Mouse (Mus musculus) layer of hippocampus, postnatal 36 days (tissue): ENCODE results near the gene Ces4a. TPM values are rescaled to one million over a fixed set of nuclear protein-coding genes. Genes with fewer than 3 reads are reported as not detected.
"Not testable (repeated sequence)": the region's sequence is repeated elsewhere in the genome, so short reads cannot be mapped to it uniquely, and the experiment has no call there.

ENCODE experiments used
- DNase-seq, 2 experiments: peaks; one replicate each; pipeline ENCODE4 v3.0.0; 2022
- total RNA-seq, 2 experiments: library from RNA; stranded (reverse); gene quantifications; 2 replicates each; pipeline ENCODE4 v1.2.3; 2021

The Ces4a gene
- not detected for total RNA-seq

GRCm38 (mm10) chr8:105131509-105131908, at the start of gene Ces4a:
Ces4a (plus strand) TSS chr8:105131800.
- no peak for DNase-seq

- no peak for DNase-seq
Observed at GRCm38 (mm10) chr8:105083449-105084050, 48.0 kb upstream of the Ces4a start, which contains the start of gene Ces3b. Ces3b (plus strand) TSS chr8:105083753.

GRCm38 (mm10) chr8:105088166-105088565, 43.4 kb upstream of the Ces4a start:
- not testable (repeated sequence) for DNase-seq

- no peak for DNase-seq
Observed at GRCm38 (mm10) chr8:105088581-105088980, 43.0 kb upstream of the Ces4a start.

GRCm38 (mm10) chr8:105093992-105094391, 37.6 kb upstream of the Ces4a start:
- no peak for DNase-seq

GRCm38 (mm10) chr8:105102101-105102785, 29.4 kb upstream of the Ces4a start:
- DNase-seq, result not testable (repeated sequence)

GRCm38 (mm10) chr8:105103701-105104100, 27.9 kb upstream of the Ces4a start:
- not testable (repeated sequence) for DNase-seq

GRCm38 (mm10) chr8:105104220-105104619, 27.4 kb upstream of the Ces4a start:
- DNase-seq, result no peak

- no peak for DNase-seq
Observed at GRCm38 (mm10) chr8:105129864-105130263, 1.7 kb upstream of the Ces4a start.

GRCm38 (mm10) chr8:105138423-105138822, 6.8 kb downstream of the Ces4a start:
- peak; percentile 53 for DNase-seq

GRCm38 (mm10) chr8:105142395-105142794, 10.8 kb downstream of the Ces4a start:
- DNase-seq, result no peak

- DNase-seq, result no peak
Observed at GRCm38 (mm10) chr8:105151654-105152053, 20.1 kb downstream of the Ces4a start.

- peak; percentile 77 to 79 for DNase-seq
Observed at GRCm38 (mm10) chr8:105152623-105153398, 21.2 kb downstream of the Ces4a start.

- no peak for DNase-seq
Observed at GRCm38 (mm10) chr8:105154316-105154715, 22.7 kb downstream of the Ces4a start.

GRCm38 (mm10) chr8:105155091-105155745, 23.6 kb downstream of the Ces4a start:
- no peak for DNase-seq

GRCm38 (mm10) chr8:105157555-105157954, 26.0 kb downstream of the Ces4a start:
- no peak for DNase-seq

- no peak for DNase-seq
Observed at GRCm38 (mm10) chr8:105158084-105158483, 26.5 kb downstream of the Ces4a start.

GRCm38 (mm10) chr8:105161121-105161652, 29.6 kb downstream of the Ces4a start:
- no peak for DNase-seq

GRCm38 (mm10) chr8:105164272-105164902, 32.8 kb downstream of the Ces4a start:
- no peak for DNase-seq

- no peak for DNase-seq
Observed at GRCm38 (mm10) chr8:105165191-105165590, 33.6 kb downstream of the Ces4a start.

GRCm38 (mm10) chr8:105167116-105167515, 35.5 kb downstream of the Ces4a start:
- DNase-seq, result no peak

- DNase-seq, result no peak
Observed at GRCm38 (mm10) chr8:105169582-105169981, 38.0 kb downstream of the Ces4a start.
